Mouse (Mus musculus) stomach, embryonic 14.5 days (tissue): Measurements from ENCODE around the gene Olfr592. TPM values are rescaled to one million over a fixed set of nuclear protein-coding genes. Genes with fewer than 3 reads are reported as not detected.
"Not testable (repeated sequence)": the region's sequence is repeated elsewhere in the genome, so short reads cannot be mapped to it uniquely, and the experiment has no call there.

Experiments
- ATAC-seq: fragments of 200-750 bp; cut with Nextera tagmentation; 2 replicates; pipeline ENCODE4 v1.8.0; 2017; ENCODE audit warnings: low read depth, moderate TSS enrichment; ENCODE audit not compliant: insufficient number of reproducible peaks, insufficient read depth, low FRiP score
- H3K27ac ChIP-seq: fragments of 300-500 bp; sonication (generic); 2 replicates; pipeline ENCODE4 v1.5.1; 2014; ENCODE audit warnings: mild to moderate bottlenecking, low read length, moderate library complexity, mixed read lengths
- H3K27me3 ChIP-seq: fragments of 300-500 bp; sonication (generic); 2 replicates; pipeline ENCODE4 v1.6.1; 2014; ENCODE audit warnings: low read length, control low read depth, mixed read lengths; ENCODE audit not compliant: control insufficient read depth, insufficient read depth
- H3K36me3 ChIP-seq: fragments of 300-500 bp; sonication (generic); 2 replicates; pipeline ENCODE4 v1.6.1; 2014; ENCODE audit warnings: mild to moderate bottlenecking, control low read depth, low read length, moderate library complexity, mixed read lengths; ENCODE audit not compliant: control insufficient read depth, insufficient read depth
- H3K4me1 ChIP-seq: fragments of 300-500 bp; sonication (generic); 2 replicates; pipeline ENCODE4 v1.6.1; 2014; ENCODE audit warnings: low read length, control low read depth, mixed read lengths; ENCODE audit not compliant: control insufficient read depth, insufficient read depth
- H3K4me2 ChIP-seq: fragments of 300-500 bp; sonication (generic); replicated peaks from 2 replicates; pipeline ENCODE4 v1.6.1; 2014; ENCODE audit warnings: low read depth, low read length, control low read depth
- H3K4me3 ChIP-seq: fragments of 300-500 bp; sonication (generic); 2 replicates; pipeline ENCODE4 v1.5.1; 2014; ENCODE audit warnings: low read depth, low read length, control low read depth
- H3K9ac ChIP-seq: fragments of 300-500 bp; sonication (generic); replicated peaks from 2 replicates; pipeline ENCODE4 v1.6.1; 2014; ENCODE audit warnings: low read depth, mild to moderate bottlenecking, control low read depth, low read length, moderate library complexity, mixed read lengths
- H3K9me3 ChIP-seq: fragments of 300-500 bp; sonication (generic); 2 replicates; pipeline ENCODE4 v1.6.1; 2016; ENCODE audit warnings: low read depth, low read length, control low read depth; ENCODE audit not compliant: control insufficient read depth
- WGBS: fragments of 180-500 bp; shearing (Covaris S2); extraction: QIAGEN DNeasy Blood & Tissue Kit; methylation state at CpG from one replicate; pipeline ENCODE4 v1.1.7; 2014; 5-methylcytosine and 5-hydroxymethylcytosine counted together
- polyA plus RNA-seq: library from polyadenylated mRNA; unstranded; fragments of >200 nt; fragmentation: Nextera tagmentation; extraction: Ambion mirVana; gene quantifications from 2 replicates; pipeline ENCODE4 v1.2.1, GENCODE M21; 2014

Gene Olfr592
- polyA plus RNA-seq: not detected in 2 replicates

DNA sequence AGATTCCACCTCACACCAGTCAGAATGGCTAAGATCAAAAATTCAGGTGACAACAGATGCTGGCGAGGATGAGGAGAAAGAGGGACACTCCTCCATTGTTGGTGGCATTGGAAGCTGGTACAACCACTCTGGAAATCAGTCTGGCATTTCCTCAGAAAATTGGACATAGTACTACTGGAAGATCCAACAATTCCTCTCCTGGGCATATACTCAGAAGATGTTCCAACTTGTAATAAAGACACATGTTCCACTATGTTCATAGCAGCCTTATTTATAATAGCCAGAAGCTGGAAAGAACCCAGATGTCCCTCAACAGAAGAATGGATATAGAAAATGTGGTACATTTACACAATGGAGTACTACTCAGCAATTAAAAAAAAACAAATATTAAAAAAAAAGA lies at the start of gene Olfr592:
Gene Olfr592 (plus strand): TSS at position 301 of the 400 bp plus-strand sequence.
- ATAC-seq: not testable (repeated sequence)
- 94% methylated on average over 1 of the region's 1 CpGs for WGBS

DNA sequence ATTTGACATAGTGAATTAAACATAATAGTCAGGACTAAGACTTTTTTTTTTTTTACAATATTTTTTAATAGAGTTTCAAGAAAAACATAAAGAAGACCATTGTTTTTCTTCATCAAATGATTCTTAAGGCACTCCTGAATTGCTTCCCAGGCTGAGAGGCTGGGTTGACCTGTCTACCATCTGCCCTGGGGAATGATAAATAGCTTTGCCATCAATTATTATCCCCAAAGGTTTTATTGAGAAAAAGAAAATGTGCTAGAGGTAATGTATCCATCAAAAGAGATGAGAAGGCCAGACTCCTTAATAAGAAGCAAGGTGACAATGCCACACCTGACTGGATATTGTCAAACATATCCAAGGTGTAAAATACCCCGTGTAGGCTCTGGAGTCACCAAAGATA lies 44.0 kb upstream of the Olfr592 start, which contains the start of gene Olfr588-ps1:
Gene Olfr588-ps1 (plus strand): TSS at position 301 of the 400 bp plus-strand sequence.
- Histone ChIP-seq H3K4me3 (no peak within 1 kb of the TSS), H3K9ac (no peak within 1 kb of the TSS), H3K9me3 (no peaks in the 10 kb centered on the region), H3K36me3 (no peaks in the 10 kb centered on the region), H3K4me1 (no peaks in the 10 kb centered on the region), H3K27me3 (no peaks in the 10 kb centered on the region), H3K4me2 (no peak within 1 kb of the TSS), H3K27ac (no peak within 1 kb of the TSS)
- 76% methylated on average over 1 of the region's 1 CpGs for WGBS
- ATAC-seq: no peak

More for the DNA sequence above, at the start of gene Olfr592:
- not testable (repeated sequence) for H3K4me1 ChIP-seq, H3K36me3 ChIP-seq, H3K9ac ChIP-seq, H3K4me3 ChIP-seq, H3K9me3 ChIP-seq, H3K4me2 ChIP-seq, H3K27me3 ChIP-seq, H3K27ac ChIP-seq

DNA sequence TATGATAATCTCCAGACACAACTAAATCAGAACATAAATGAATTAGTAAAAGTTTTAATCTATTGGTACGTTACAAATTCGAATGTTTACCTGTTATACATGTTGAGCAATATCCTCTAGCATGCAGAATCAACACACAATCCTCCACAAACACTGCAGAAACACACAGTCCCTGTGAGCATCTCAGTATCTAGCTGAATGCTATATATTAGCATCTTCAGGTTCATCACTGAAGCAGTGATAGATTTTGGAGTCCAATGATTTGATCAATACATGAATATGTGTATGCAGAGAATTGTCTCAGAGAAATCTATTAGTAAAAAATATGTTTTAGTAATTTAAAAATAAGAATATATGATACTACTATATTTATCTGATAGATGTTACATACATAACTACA lies 28.3 kb upstream of the Olfr592 start, which contains the start of gene Olfr589:
Gene Olfr589 (minus strand): TSS at position 101 of the 400 bp plus-strand sequence.
- ATAC-seq: no peak
- no peaks in the 10 kb centered on the region for H3K9me3 ChIP-seq
- H3K4me3 ChIP-seq: no peak within 1 kb of the TSS
- no peak within 1 kb of the TSS for H3K4me2 ChIP-seq
- H3K27ac ChIP-seq: no peak within 1 kb of the TSS
- WGBS: 74% methylated on average over 2 of the region's 2 CpGs
- H3K4me1 ChIP-seq: no peaks in the 10 kb centered on the region
- H3K27me3 ChIP-seq: no peaks in the 10 kb centered on the region
- H3K9ac ChIP-seq: no peak within 1 kb of the TSS
- no peaks in the 10 kb centered on the region for H3K36me3 ChIP-seq

DNA sequence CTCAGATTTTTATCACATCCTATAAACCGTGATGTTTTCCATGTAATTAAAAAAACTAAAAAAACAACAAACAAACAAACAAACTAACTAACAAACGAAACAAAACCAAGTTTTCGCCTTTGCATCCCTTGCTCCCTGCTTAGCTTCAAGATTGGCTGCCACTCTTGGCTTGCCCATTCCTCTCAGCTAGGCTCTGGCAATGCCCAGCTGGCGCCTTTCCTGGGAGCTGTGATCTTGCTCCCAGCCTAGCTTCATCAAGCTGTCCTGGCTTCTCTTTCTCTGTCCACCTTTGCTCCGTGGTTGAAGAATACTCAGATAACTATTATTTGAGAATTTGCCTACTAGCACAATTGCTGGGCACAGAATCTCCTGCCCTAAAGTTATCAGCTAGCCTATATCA lies 14.9 kb upstream of the Olfr592 start:
- H3K9ac ChIP-seq: no peak overlapping the region
- no peak overlapping the region for H3K27ac ChIP-seq
- H3K4me2 ChIP-seq: no peak overlapping the region
- no peaks in the 10 kb centered on the region for H3K4me1 ChIP-seq
- no peaks in the 10 kb centered on the region for H3K9me3 ChIP-seq
- no peak for ATAC-seq
- WGBS: 71% methylated on average over 5 of the region's 5 CpGs
- no peaks in the 10 kb centered on the region for H3K27me3 ChIP-seq
- no peak overlapping the region for H3K4me3 ChIP-seq
- no peaks in the 10 kb centered on the region for H3K36me3 ChIP-seq

DNA sequence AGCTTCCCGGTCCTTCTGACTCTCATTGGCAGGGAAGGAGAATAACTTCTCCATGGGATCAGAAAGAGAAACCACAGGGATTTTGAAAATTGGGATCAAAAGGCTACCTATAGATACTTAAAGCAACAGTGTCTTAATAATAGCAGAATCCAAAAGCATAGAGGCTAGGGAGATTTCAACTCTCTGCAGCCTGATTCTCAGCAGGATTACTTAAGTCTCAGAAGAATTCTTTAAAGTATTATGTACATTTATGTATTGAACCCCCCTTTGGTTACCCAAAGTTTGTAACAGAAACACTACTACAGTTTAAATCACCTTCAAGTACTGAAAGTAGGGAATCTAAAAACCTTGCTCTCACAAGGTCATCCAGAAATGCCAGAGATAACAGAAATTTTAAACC lies 6.4 kb upstream of the Olfr592 start, which contains the start of gene Olfr591:
Gene Olfr591 (minus strand): TSS at position 101 of the 400 bp plus-strand sequence.
- ATAC-seq: no peak
- Histone ChIP-seq H3K9me3 (peaks cover 6% of the 10 kb centered on the region; the same call in 1 of the 2 replicates), H3K9ac (no peak within 1 kb of the TSS), H3K27ac (no peak within 1 kb of the TSS), H3K4me1 (no peaks in the 10 kb centered on the region), H3K4me2 (no peak within 1 kb of the TSS), H3K36me3 (no peaks in the 10 kb centered on the region), H3K4me3 (no peak within 1 kb of the TSS), H3K27me3 (no peaks in the 10 kb centered on the region)
- 79% methylated on average over 1 of the region's 1 CpGs for WGBS

DNA sequence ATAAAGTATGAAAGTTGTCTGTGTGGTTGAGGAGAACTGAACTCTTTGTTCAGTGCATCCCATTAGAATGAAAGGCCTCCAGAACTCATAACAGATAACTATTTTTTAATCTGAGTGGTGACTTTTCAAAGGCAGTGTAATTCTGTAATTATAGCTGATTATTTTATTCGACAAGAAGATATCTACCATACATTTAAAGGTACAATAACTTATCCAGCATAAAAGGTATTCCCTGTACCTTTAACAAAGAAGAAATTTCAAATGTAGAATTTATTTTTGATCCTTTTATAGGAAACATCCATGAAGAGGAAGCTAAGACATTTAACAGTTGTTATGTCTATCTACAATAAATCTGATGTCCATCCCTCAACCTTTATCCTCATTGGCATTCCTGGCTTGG lies 27.0 kb downstream of the Olfr592 start, which contains the start of gene Olfr593:
Gene Olfr593 (plus strand): TSS at position 301 of the 400 bp plus-strand sequence.
- no peak within 1 kb of the TSS for H3K4me2 ChIP-seq
- H3K9ac ChIP-seq: no peak within 1 kb of the TSS
- H3K27ac ChIP-seq: no peak within 1 kb of the TSS
- no peaks in the 10 kb centered on the region for H3K9me3 ChIP-seq
- ATAC-seq: no peak
- H3K4me1 ChIP-seq: no peaks in the 10 kb centered on the region
- H3K36me3 ChIP-seq: no peaks in the 10 kb centered on the region
- WGBS: 74% methylated on average over 1 of the region's 1 CpGs
- H3K4me3 ChIP-seq: no peak within 1 kb of the TSS
- H3K27me3 ChIP-seq: no peaks in the 10 kb centered on the region

DNA sequence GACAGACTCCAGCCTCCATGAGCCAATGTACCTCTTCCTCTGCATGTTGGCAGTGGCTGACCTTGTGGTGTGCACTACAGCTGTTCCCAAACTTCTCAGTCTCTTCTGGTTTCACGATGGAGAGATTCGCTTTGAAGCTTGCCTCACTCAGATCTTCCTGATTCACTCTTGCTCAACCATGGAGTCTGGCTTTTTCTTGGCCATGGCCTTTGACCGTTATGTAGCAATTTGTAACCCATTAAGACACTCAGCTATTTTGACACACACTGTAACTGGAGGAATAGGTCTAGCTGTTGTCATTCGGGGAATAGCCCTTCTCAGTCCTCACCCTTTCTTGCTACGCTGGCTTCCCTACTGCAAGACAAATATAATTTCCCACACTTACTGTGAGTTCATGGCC lies 27.4 kb downstream of the Olfr592 start:
- H3K9ac ChIP-seq, H3K4me3 ChIP-seq, H3K27me3 ChIP-seq, H3K36me3 ChIP-seq, H3K9me3 ChIP-seq, H3K27ac ChIP-seq, ATAC-seq, H3K4me1 ChIP-seq, H3K4me2 ChIP-seq: not testable (repeated sequence)
- WGBS: 87% methylated on average over 5 of the region's 5 CpGs

DNA sequence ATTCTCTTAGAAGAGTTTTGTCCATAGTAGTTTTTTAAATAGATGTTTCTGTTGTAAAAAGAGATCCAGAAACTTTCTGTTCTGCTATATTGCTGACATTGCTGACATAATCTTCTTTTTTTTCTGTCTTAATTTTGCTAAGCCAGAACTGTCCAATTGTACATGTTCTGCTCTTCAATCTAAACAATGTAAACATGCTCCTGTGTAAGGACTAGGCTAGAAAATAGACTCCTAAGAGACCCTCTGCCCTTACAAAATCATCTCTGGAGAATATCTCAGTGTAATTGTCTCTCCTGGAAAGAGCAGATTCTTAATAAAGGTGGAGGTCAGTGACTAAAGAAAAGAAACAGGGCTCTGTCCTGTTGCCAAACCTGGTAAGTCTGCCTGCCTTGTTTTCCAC lies 32.1 kb downstream of the Olfr592 start, which contains the start of gene Olfr594:
Gene Olfr594 (plus strand): TSS at position 301 of the 400 bp plus-strand sequence.
- Histone ChIP-seq H3K4me3 (no peak within 1 kb of the TSS), H3K4me2 (no peak within 1 kb of the TSS), H3K27me3 (no peaks in the 10 kb centered on the region), H3K27ac (no peak within 1 kb of the TSS), H3K9me3 (no peaks in the 10 kb centered on the region), H3K9ac (no peak within 1 kb of the TSS), H3K4me1 (no peaks in the 10 kb centered on the region), H3K36me3 (no peaks in the 10 kb centered on the region)
- no peak for ATAC-seq
